Mouse (Mus musculus) c-Kit-positive CD71-positive TER-119-positive erythroid progenitor cells, embryonic 14.5 days (primary cell): ENCODE measurements around the gene Fam193b.
A peak's percentile ranks its signal among the peaks of the same experiment; 100 is the strongest.

Experiments
- DNase-seq: peaks from one replicate; pipeline ENCODE4 v3.0.0-alpha.2; 2013; ENCODE audit warnings: low spot score

The Fam193b gene

GRCm38 (mm10) chr13:55527834-55528772 lies 42.8 kb downstream of the Fam193b start:
- DNase-seq, result peak; percentile 41

DNA sequence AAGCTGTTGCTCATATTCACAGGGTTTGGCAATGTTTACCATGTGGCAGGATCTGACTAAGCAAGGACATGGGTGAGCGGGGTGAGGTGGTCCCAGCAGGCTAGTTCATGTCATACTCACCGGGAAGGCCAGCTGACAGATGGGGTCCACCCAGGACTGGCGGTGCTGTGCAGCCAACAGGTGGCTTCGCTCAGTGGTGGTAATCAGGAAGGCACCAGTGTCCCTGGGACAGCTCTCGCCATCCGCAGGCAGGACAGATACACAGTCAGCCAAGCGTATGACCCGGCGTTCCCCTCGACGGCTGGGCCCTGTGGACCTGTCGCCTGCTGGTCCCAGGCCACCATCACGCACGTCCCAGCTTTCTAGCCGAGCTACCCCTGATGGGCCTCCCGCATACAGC lies 43.7 kb downstream of the Fam193b start:
- DNase-seq, result no peak

DNA sequence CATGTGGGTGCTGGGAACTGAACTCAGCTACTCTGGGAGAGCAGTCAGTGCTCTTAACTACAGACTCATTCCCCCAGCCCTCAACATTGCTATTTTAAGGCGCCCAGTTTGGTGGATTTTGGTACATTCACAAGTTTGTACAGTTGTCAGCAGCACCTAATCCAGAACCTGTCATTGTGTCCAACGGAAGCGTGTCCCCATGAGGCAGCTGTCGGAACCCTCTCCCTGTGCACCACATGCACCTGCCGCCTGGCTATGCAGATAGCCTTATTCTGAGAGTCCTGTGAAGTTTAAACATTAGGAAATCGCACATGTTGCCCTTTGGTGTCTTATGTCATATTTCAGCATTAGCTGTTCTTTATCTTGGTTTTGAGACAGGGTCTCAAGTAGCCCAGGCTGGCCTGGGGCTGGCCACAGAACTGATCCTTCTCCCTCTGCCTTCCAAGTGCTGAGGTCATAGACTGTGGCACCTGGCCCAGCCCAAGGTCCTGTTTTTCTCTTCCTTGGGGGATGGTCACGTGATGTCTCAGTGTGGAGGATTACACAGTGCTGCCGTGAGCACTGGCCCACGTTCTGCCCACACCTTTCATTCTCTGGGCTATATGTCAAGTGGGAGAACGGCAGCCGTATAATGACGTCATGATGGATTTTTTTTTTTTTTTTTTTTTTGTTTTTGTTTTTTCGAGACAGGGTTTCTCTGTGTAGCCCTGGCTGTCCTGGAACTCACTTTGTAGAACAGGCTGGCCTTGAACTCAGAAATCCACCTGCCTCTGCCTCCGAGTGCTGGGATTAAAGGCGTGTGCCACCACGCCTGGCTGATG lies 45.0 kb downstream of the Fam193b start:
- no peak for DNase-seq

GRCm38 (mm10) chr13:55523951-55524600 lies 46.8 kb downstream of the Fam193b start:
- DNase-seq, result no peak

GRCm38 (mm10) chr13:55523278-55523677 lies 47.6 kb downstream of the Fam193b start:
- DNase-seq, result no peak

DNA sequence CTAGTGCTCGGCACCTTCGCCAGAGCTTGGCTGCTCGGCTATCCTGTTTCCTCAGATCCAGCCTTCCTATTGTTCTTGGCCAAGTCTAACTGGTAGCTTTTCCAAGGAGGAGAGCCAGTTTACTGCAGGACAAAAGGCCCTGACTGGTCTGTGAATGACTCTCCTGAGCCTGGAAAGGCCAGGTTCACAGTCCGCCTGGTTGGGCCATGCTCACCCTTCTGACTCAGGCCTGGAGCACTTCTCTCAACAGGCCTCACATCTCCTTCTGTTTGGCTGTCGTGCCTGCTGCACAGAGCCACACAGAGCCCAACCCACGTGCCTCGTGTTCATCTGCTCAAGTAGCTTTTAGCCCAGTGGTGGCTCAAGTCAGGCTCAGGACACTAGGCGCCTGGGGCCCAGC lies 48.2 kb downstream of the Fam193b start:
- no peak for DNase-seq

DNA sequence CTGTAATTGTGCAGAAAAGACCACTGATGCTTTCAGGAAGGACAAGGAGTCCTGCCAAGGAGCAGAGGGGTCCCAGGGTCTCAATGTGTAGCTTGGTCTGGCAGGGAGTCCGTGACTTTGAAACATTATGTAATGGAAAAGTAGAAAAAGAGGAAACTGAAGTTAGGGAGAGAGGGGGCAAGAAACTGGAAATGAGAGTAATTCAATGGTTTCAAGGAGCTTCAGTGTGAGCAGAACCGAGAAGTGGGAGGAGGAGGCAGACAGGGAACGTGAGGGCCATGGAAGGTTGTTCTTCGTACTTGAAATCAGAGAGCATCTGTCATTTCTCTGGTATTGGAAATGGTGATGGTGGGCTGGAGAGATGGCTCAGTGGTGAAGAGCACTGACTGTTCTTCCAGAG lies 51.3 kb downstream of the Fam193b start:
- DNase-seq, result no peak

- peak; percentile 80 for DNase-seq
These were observed 54.0 kb downstream of the Fam193b start for GRCm38 (mm10) chr13:55516955-55517354.

GRCm38 (mm10) chr13:55513828-55514227 lies 57.1 kb downstream of the Fam193b start:
- no peak for DNase-seq

DNA sequence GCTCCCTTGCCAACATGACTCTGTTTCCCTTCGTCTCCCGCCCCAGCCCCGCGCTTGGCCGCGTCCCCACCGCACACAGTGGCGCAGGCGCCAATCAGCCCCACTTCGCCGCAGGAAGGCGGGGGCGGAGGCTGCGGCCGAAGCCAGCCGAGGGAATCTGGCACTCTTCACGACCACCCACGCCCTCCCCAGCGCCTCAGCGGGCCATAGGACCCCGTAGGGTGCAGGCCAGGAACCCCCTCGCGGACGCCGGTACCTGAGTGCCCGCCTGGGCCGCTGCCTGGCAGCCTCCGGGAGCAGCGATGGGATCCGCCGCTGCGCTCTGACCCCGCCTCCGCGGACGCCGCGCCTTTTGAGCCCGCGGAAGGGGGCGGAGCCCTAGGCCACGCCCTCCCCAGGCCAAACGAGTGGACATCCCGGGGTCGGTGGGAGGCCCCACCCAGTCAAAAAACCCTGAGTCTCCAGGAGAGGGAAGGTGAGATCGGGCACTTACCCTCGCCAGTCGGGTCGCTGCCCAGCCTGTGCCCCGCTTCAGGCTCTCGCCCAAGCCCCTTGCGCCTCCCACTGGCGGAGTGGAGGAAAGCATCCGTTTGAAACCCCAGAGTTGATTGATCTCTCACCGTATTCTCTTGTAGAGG lies 57.7 kb downstream of the Fam193b start, which contains the start of gene Pdlim7:
TSS of gene Pdlim7 (minus strand) at position 566 of the 638 bp plus-strand sequence.
- DNase-seq, result peak; percentile 70

- no peak for DNase-seq
These were observed 58.4 kb downstream of the Fam193b start for GRCm38 (mm10) chr13:55512379-55513031.

DNA sequence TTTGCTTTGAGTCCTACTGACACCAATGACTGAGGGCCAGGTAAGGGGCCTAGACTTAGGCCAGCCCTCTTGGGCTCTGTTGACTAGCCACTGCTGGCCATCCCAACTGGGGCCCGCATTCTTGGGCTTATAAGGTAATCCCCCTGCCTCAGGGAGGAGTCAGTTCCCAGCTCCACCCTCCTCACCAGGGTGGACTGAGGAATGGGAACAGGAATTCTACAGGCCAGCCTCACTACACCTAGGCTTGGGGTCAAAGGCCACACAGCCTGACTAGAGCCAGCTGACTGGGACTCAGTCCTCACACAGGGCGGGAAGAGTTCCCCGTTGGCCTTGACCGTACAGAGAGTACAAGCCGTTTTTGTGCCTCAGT lies 59.4 kb downstream of the Fam193b start:
- no peak for DNase-seq

DNA sequence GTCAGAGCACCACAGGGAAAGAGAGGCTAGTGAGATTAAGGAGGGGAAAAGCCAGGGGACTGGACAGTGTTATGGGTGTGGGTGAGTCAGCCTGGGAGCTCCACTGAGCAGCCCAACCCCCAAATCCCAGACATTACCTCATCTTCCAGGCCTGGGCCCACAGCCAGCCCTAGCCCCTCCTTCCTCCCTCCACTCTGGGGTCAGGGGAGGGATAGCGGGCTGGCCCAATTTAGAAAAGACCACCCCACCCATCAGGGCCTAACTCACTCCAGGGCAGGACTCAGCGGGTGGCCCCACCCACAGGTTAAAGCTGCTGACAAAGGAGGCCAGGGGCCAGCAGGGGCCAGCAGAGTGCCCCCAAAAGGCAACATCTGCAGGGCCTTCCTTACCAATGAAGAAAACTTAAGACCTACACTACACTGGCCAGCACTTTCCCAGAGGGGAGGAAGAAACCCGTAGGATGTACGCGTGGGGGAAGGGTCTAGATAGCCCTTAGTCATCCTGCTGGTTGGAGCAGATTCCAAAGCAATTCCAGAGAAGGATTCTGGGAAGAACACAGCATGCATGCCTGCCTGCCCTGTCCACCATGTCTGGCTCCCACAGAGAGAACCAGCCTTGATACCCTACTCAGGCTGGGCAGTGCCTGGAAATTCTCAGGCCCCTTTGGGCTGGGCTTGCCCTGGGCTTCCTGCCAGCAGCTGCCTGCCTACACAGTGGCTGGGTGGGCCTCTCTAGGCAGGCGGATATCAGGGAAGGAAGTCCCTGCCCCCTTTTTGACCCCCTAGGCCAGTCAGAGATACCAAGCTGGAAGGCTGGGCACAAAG lies 60.0 kb downstream of the Fam193b start:
- peak; percentile 22 for DNase-seq

DNA sequence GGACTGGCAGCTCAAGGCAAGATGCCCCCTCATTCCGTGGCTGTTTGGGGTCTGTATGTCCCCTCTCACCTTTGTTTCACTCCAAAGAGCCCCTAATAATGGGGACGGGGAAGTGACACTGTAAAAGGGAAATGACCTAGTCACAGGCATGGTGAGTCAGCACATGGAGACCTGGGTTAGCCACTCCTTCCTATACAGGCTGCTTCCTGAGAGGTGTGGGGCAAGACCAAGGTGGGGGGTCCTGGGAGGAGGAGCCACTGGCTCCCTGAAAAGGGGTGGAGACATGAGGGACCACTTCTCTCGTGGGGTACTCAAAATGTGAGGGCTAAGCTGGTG lies 60.6 kb downstream of the Fam193b start:
- no peak for DNase-seq

GRCm38 (mm10) chr13:55508531-55508930 lies 62.4 kb downstream of the Fam193b start:
- DNase-seq, result no peak

GRCm38 (mm10) chr13:55507877-55508276 lies 63.0 kb downstream of the Fam193b start:
- DNase-seq, result no peak

GRCm38 (mm10) chr13:55506697-55507096 lies 64.2 kb downstream of the Fam193b start:
- no peak for DNase-seq

DNA sequence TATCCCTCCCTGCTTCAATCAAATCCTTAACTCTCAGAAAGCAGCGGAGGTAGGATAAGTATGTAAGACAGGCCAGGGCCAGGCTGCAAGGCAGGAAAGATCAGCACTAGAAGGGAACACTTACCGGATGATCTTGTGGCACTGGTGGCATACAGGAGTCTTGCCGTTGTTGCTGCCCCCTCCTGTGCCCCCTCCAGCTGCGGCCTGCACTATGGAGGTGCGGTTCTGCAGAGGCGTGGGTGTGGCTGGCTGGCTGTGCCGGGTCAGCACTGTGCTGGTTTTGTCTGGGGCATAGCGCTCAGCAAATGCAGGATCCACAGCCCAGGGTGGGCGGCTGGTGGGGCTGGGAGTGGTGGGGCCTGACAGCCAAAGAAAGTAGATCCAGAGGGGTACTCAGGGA lies 65.1 kb downstream of the Fam193b start:
- DNase-seq, result no peak

DNA sequence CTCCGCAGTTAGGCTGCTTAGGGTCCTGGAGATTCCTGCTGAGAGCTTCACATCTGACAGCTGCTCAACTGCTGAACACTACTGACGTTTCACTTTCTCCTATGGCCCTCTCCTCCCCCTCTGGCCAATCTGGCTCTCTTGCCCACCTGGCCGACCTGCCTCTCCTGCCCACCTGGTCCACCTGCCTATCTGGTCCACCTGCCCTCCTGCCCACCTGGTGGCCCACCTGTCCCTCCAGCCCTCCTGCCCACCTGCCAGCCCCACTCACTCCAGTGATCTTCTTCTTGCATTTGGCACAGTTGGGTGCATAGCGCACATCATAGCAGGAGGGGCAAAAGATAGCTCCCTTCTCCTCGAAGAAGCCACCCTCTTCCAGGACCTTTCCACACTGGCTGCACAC lies 66.5 kb downstream of the Fam193b start:
- DNase-seq, result no peak

- no peak for DNase-seq
These were observed 68.5 kb downstream of the Fam193b start for GRCm38 (mm10) chr13:55502405-55502804.

GRCm38 (mm10) chr13:55500575-55500974 lies 70.3 kb downstream of the Fam193b start:
- no peak for DNase-seq
